Mouse (Mus musculus) heart, postnatal 0 days (tissue): ENCODE measurements around the gene Gm49358.

Source experiments
- CTCF ChIP-seq: IDR thresholded peaks from 2 replicates; pipeline ENCODE4 v1.5.1; 2016; ENCODE audit warnings: antibody characterized with exemption, control low read depth, low read depth
- EP300 ChIP-seq: IDR thresholded peaks from 2 replicates; pipeline ENCODE4 v1.6.1; 2016; ENCODE audit warnings: antibody characterized with exemption, low read depth

DNA sequence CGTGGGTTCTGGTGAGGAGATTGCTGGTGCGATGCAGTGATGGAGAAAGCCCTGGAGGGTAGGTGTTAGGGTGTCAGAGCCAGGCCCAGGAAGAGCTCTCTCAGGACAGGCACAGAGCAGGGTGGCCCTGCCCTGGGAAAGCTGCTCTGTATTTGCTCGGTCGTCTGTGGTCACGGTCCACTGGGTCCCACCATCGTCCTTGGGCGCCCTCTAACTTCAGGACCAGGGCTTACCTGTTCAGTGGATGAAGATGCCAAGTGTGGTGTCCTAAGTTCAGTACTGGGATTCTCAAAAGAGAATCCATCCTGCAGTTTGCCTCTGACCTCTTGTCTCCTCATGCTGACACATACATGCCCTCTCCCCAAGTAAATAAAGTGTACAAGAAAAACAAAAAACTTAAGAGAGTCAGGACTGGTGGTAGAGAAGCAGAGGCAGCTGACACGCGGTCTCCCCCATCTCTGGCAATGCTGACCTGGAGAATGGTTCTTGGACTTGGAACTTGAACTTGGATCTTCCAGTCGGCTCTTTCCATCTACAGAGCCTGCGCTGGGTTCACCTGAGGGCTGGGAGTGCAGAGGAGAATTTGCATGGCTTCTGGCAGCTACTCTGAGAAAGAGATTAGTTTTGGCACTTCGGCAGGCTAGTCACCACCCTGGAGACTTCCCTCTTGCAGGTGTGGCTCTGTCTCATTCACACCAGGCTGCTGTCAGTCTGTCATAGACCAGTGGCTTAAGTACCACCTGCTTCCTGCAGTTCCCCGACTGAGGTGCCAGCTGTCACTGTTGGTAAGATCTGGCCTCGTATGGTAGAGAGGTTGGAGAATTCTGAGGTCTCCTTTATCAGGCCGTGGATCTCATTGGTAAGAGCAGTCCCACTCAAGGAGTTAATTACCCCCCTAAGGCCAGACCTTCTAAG is 64.7 kb downstream of the Gm49358 start:
- no peak for TF ChIP-seq CTCF
- TF ChIP-seq EP300: no peak
